Mouse (Mus musculus) T-helper 2 cell (primary cell): ENCODE data around the gene Cd38.
"Not testable (repeated sequence)": the region's sequence is repeated elsewhere in the genome, so short reads cannot be mapped to it uniquely, and the experiment has no call there.

ENCODE experiments used
- in situ Hi-C: fragments of 300-600 bp; cut with MboI, MseI; formaldehyde crosslinking; loops from one replicate; pipeline ENCODE4 v1.15.1; 2025; ENCODE audit warnings: high pct_unique_total_duplicates

Gene Cd38

GRCm38 (mm10) chr5:43859663-43860062, 8.7 kb upstream of the Cd38 start:
- in situ Hi-C loops = no loop called here

GRCm38 (mm10) chr5:43860096-43860495, 8.3 kb upstream of the Cd38 start:
- in situ Hi-C loops = no loop called here

GRCm38 (mm10) chr5:43860670-43861431, 7.5 kb upstream of the Cd38 start:
- in situ Hi-C loops = no loop called here

- in situ Hi-C loops = no loop called here
These were observed 4.7 kb upstream of the Cd38 start for GRCm38 (mm10) chr5:43863642-43864041.

GRCm38 (mm10) chr5:43865316-43865715, 3.0 kb upstream of the Cd38 start:
- in situ Hi-C loops = no loop called here

GRCm38 (mm10) chr5:43868711-43869600, 603 bp downstream of the Cd38 start:
- in situ Hi-C loops = no loop called here

GRCm38 (mm10) chr5:43871845-43872244, 3.5 kb downstream of the Cd38 start:
- in situ Hi-C loops = no loop called here

GRCm38 (mm10) chr5:43872652-43873051, 4.3 kb downstream of the Cd38 start:
- in situ Hi-C loops = no loop called here

- in situ Hi-C loops = loop anchor here (5.0 kb wide), 1 partner anchor 35 kb away; no protein-coding TSS in a partner anchor
These were observed 13.7 kb downstream of the Cd38 start for GRCm38 (mm10) chr5:43882034-43882433.

GRCm38 (mm10) chr5:43885060-43885820, 16.9 kb downstream of the Cd38 start:
- in situ Hi-C loops = no loop called here

- in situ Hi-C loops = loop anchor here (5.0 kb wide), 1 partner anchor 100 kb away; no protein-coding TSS in a partner anchor
These were observed 24.0 kb downstream of the Cd38 start for GRCm38 (mm10) chr5:43892386-43892785.

- in situ Hi-C loops = loop anchor here (5.0 kb wide), 1 partner anchor 98 kb away; no protein-coding TSS in a partner anchor
These were observed 25.8 kb downstream of the Cd38 start for GRCm38 (mm10) chr5:43894113-43894512.

- in situ Hi-C loops = no loop called here
These were observed 27.6 kb downstream of the Cd38 start for GRCm38 (mm10) chr5:43895931-43896330.

- in situ Hi-C loops = no loop called here
These were observed 36.3 kb downstream of the Cd38 start for GRCm38 (mm10) chr5:43904685-43905084.

GRCm38 (mm10) chr5:43909213-43909612, 40.9 kb downstream of the Cd38 start:
- in situ Hi-C loops = no loop called here

GRCm38 (mm10) chr5:43910006-43910405, 41.7 kb downstream of the Cd38 start:
- in situ Hi-C loops = no loop called here

- in situ Hi-C loops = not testable (repeated sequence)
These were observed 44.5 kb downstream of the Cd38 start, which contains the start of gene Gm7879 for GRCm38 (mm10) chr5:43912844-43913243. TSS of gene Gm7879 (plus strand) at chr5:43913144.

GRCm38 (mm10) chr5:43915261-43915886, 47.0 kb downstream of the Cd38 start:
- in situ Hi-C loops = no loop called here

GRCm38 (mm10) chr5:43921877-43922276, 53.5 kb downstream of the Cd38 start:
- in situ Hi-C loops = loop anchor here (5.0 kb wide), 1 partner anchor 70 kb away; no protein-coding TSS in a partner anchor

- in situ Hi-C loops = loop anchor here (5.0 kb wide), 1 partner anchor 68 kb away; no protein-coding TSS in a partner anchor
These were observed 55.6 kb downstream of the Cd38 start for GRCm38 (mm10) chr5:43923933-43924332.

- in situ Hi-C loops = no loop called here
These were observed 59.4 kb downstream of the Cd38 start for GRCm38 (mm10) chr5:43927729-43928128.
